Mouse (Mus musculus) adrenal gland, postnatal 14 days (tissue): Measurements from ENCODE around the gene 9930022D16Rik. TPM values are rescaled to one million over a fixed set of nuclear protein-coding genes. Genes with fewer than 3 reads are reported as not detected.

ENCODE experiments used
- DNase-seq: peaks from one replicate; pipeline ENCODE4 v3.0.0; 2021; ENCODE audit warnings: mixed read lengths
- total RNA-seq: library from RNA; stranded (reverse); gene quantifications from 2 replicates; pipeline ENCODE4 v1.2.3, GENCODE M21; 2021

Gene 9930022D16Rik
- total RNA-seq, 1 experiment from 2014 or later: not detected

- no peak for DNase-seq
Measured at GRCm38 (mm10) chr11:109417472-109418040, 3.8 kb downstream of the 9930022D16Rik start.

- no peak for DNase-seq
Measured at GRCm38 (mm10) chr11:109419461-109419860, 5.7 kb downstream of the 9930022D16Rik start.

GRCm38 (mm10) chr11:109419961-109420566, 6.3 kb downstream of the 9930022D16Rik start:
- DNase-seq: no peak

- no peak for DNase-seq
Measured at GRCm38 (mm10) chr11:109420567-109420962, 6.8 kb downstream of the 9930022D16Rik start.

- no peak for DNase-seq
Measured at GRCm38 (mm10) chr11:109421205-109421604, 7.5 kb downstream of the 9930022D16Rik start.

GRCm38 (mm10) chr11:109422263-109422662, 8.5 kb downstream of the 9930022D16Rik start:
- DNase-seq: no peak

- no peak for DNase-seq
Measured at GRCm38 (mm10) chr11:109423294-109423693, 9.6 kb downstream of the 9930022D16Rik start.

GRCm38 (mm10) chr11:109425392-109426271, 11.9 kb downstream of the 9930022D16Rik start, which contains the start of gene Amz2:
Amz2 (plus strand) TSS chr11:109425946.
- DNase-seq: peak; percentile 100

GRCm38 (mm10) chr11:109426272-109426586, 12.5 kb downstream of the 9930022D16Rik start:
- no peak for DNase-seq

- DNase-seq: no peak
Measured at GRCm38 (mm10) chr11:109427353-109427752, 13.6 kb downstream of the 9930022D16Rik start.

GRCm38 (mm10) chr11:109434233-109434798, 20.6 kb downstream of the 9930022D16Rik start:
- DNase-seq: no peak

- no peak for DNase-seq
Measured at GRCm38 (mm10) chr11:109436889-109437288, 23.2 kb downstream of the 9930022D16Rik start.

GRCm38 (mm10) chr11:109439209-109439608, 25.5 kb downstream of the 9930022D16Rik start:
- no peak for DNase-seq

GRCm38 (mm10) chr11:109439829-109440340, 26.2 kb downstream of the 9930022D16Rik start:
- peak; percentile 91 for DNase-seq

GRCm38 (mm10) chr11:109440641-109441040, 26.9 kb downstream of the 9930022D16Rik start:
- DNase-seq: no peak

- peak; percentile 60 for DNase-seq
Measured at GRCm38 (mm10) chr11:109441119-109441518, 27.4 kb downstream of the 9930022D16Rik start.

GRCm38 (mm10) chr11:109442166-109442730, 28.5 kb downstream of the 9930022D16Rik start:
- DNase-seq: no peak

- DNase-seq: no peak
Measured at GRCm38 (mm10) chr11:109443468-109444263, 29.9 kb downstream of the 9930022D16Rik start.

- peak; percentile 41 for DNase-seq
Measured at GRCm38 (mm10) chr11:109444600-109444999, 30.9 kb downstream of the 9930022D16Rik start.

GRCm38 (mm10) chr11:109445438-109446035, 31.8 kb downstream of the 9930022D16Rik start:
- peak; percentile 44 for DNase-seq

- DNase-seq: no peak
Measured at GRCm38 (mm10) chr11:109451169-109451568, 37.5 kb downstream of the 9930022D16Rik start.
